Mouse (Mus musculus): ENCODE data around the gene Sparc.

DNA sequence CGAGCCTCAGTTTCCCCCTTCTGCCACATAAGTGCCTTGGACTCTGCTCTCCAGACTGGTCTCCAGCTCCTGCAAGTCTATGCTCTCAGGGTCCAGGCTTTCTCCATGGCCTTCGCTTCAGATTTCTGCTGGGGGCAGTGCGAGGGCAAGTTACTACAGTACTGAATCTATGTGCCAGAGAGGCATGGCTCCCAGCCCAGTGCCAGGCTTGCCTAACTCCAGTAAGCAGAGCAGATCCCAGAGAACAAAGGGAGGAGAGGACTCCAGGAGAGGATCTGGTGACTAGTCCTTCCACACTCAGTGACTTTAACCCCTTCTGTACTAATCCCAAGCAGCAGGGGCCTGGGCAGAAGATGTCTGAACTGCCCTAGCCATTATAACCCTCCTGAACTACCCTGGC, 58.3 kb downstream of the Sparc start:
- no peak for TF ChIP-seq CTCF (IDR thresholded peaks at IDR 0.05; ENCODE audit: low read depth, low read length)
- TF ChIP-seq POLR2A (IDR thresholded peaks at IDR 0.05; ENCODE audit: borderline replicate concordance, low read depth, low read length), result no peak

Measured in bone marrow macrophage, adult 2 months (primary cell).